In genomic region chr15:103365471-103366375, GRCm38 (mm10) we compare ENCODE assay signal across 8 mouse cellular contexts. TPM values are rescaled to one million over a fixed set of nuclear protein-coding genes. Genes with fewer than 3 reads are reported as not detected.
DNase-seq lines count a peak whose midpoint lies in the region; ATAC-seq and TF ChIP-seq lines count a peak whose summit lies in the region.

No protein-coding gene starts in this region.

- peak; percentile 41 for ATAC-seq in kidney, embryonic 14.5 days (ENCODE audit: low FRiP score, low TSS enrichment)

- WGBS in bone marrow, adult 2 months, result under 1% methylated on average over 51 of the region's 51 CpGs
- under 1% methylated on average over 50 of the region's 51 CpGs for WGBS in kidney, embryonic 14.5 days

- TF ChIP-seq CTCF in bone marrow, adult 2 months (IDR thresholded peaks at IDR 0.05; ENCODE audit: control insufficient read depth, insufficient read depth, low read length), result no peak
- TF ChIP-seq CTCF in testis, adult 2 months (IDR thresholded peaks at IDR 0.05; ENCODE audit: control insufficient read depth, insufficient read depth, insufficient replicate concordance, low read depth, low read length), result no peak

- H3K27ac ChIP-seq in bone marrow, adult 2 months (ENCODE audit: control insufficient read depth, insufficient read depth, low read depth, low read length, poor library complexity), result peak overlapping the region; percentile 26
- H3K27ac ChIP-seq in kidney, embryonic 14.5 days (ENCODE audit: low read depth, low read length), result peak overlapping the region; percentile 76
- H3K27ac ChIP-seq in testis, adult 2 months (ENCODE audit: control insufficient read depth, insufficient read depth, low read depth, low read length), result no peak overlapping the region

- H3K4me3 ChIP-seq in bone marrow, adult 2 months (replicated peaks; ENCODE audit: control insufficient read depth, low read depth, low read length), result peak overlapping the region; percentile 72
- peak overlapping the region; percentile 88 for H3K4me3 ChIP-seq in kidney, embryonic 14.5 days (ENCODE audit: low read length)
- peak overlapping the region; percentile 74 for H3K4me3 ChIP-seq in testis, adult 2 months (ENCODE audit: control insufficient read depth, low read depth, low read length)

- peaks cover 8% of the 10 kb centered on the region for H3K4me1 ChIP-seq in bone marrow, adult 2 months (ENCODE audit: control insufficient read depth, insufficient read depth, low read length)
- H3K4me1 ChIP-seq in kidney, embryonic 14.5 days (ENCODE audit: control insufficient read depth, insufficient read depth, low read length), result peaks cover 27% of the 10 kb centered on the region; the same call in 1 of the 2 replicates
- peaks cover 2% of the 10 kb centered on the region for H3K4me1 ChIP-seq in testis, adult 2 months (ENCODE audit: control insufficient read depth, insufficient read depth, low read length)

- H3K4me2 ChIP-seq in kidney, embryonic 14.5 days (replicated peaks; ENCODE audit: low read depth, low read length), result peak overlapping the region; percentile 89

- no peaks in the 10 kb centered on the region for H3K27me3 ChIP-seq in kidney, embryonic 14.5 days (ENCODE audit: control insufficient read depth, insufficient read depth, low read length)
- H3K27me3 ChIP-seq in testis, adult 2 months (ENCODE audit: control insufficient read depth, insufficient read depth, low read length), result no peaks in the 10 kb centered on the region

- H3K9ac ChIP-seq in kidney, embryonic 14.5 days (ENCODE audit: low read depth, low read length), result peak overlapping the region; percentile 87

- no peaks in the 10 kb centered on the region for H3K9me3 ChIP-seq in kidney, embryonic 14.5 days (ENCODE audit: control insufficient read depth, low read length)

- no peak for TF ChIP-seq POLR2A in bone marrow, adult 2 months (IDR thresholded peaks at IDR 0.05; ENCODE audit: borderline replicate concordance, control insufficient read depth, low read depth, low read length)
- no peak for TF ChIP-seq POLR2A in testis, adult 2 months (IDR thresholded peaks at IDR 0.05; ENCODE audit: control insufficient read depth, low read depth, low read length)

- no peaks in the 10 kb centered on the region for H3K36me3 ChIP-seq in kidney, embryonic 14.5 days (ENCODE audit: control insufficient read depth, insufficient read depth, low read length)
- H3K36me3 ChIP-seq in testis, adult 2 months (ENCODE audit: control insufficient read depth, insufficient read depth, low read length), result no peaks in the 10 kb centered on the region

- peak; percentile 56 for DNase-seq in ES-CJ7 (ENCODE audit: low read depth, low spot score)
- peak; percentile 73 for DNase-seq in heart, adult 8-10 months (ENCODE audit: low spot score)
- DNase-seq in lung, postnatal 36 days, result peak; percentile 58
- no peak for DNase-seq in left cerebral cortex, adult 8-10 months (ENCODE audit: low spot score in 2 of 2)
- no peak for DNase-seq in cerebellum, postnatal 14 days

RNA-seq across cellular contexts. Expression of gene Itga5, which starts 0.8 kb away (rescaled TPM):
- 7.3 and 23.1 TPM in 2 replicates for polyA plus RNA-seq in bone marrow, adult 2 months (2011; ENCODE audit: insufficient read depth, insufficient read length, low replicate concordance, missing spikeins)
- total RNA-seq in heart, adult 8-10 months (2022), result 10 to 100 TPM; 27.8 to 40.2 (median 33.7) TPM
- 19.6 and 37.4 TPM in 2 replicates for polyA plus RNA-seq in kidney, embryonic 14.5 days (2014; fragmentation: Nextera tagmentation; extraction: Ambion mirVana)
- polyA plus RNA-seq in testis, adult 2 months (2012; rRNA removed), result 1.1 and 1.4 TPM in 2 replicates
- 1 to 10 TPM; 5.7 to 7.2 (median 5.9) TPM for total RNA-seq in left cerebral cortex, adult 8-10 months (2022)

RNA-seq across cellular contexts. Expression of gene Zfp385a, which starts 25.8 kb away (rescaled TPM):
- 9.8 and 12.7 TPM in 2 replicates for polyA plus RNA-seq in bone marrow, adult 2 months (2011; ENCODE audit: insufficient read depth, insufficient read length, low replicate concordance, missing spikeins)
- total RNA-seq in heart, adult 8-10 months (2022), result 1 to 10 TPM; 6.7 to 9.5 (median 8.8) TPM
- polyA plus RNA-seq in kidney, embryonic 14.5 days (2014; fragmentation: Nextera tagmentation; extraction: Ambion mirVana), result 12.3 and 18.2 TPM in 2 replicates
- polyA plus RNA-seq in testis, adult 2 months (2012; rRNA removed), result 84.7 and 92.7 TPM in 2 replicates
- 10 to 100 TPM; 60.6 to 78.6 (median 69.1) TPM for total RNA-seq in left cerebral cortex, adult 8-10 months (2022)

RNA-seq across cellular contexts. Expression of gene Gpr84, which starts 55.3 kb away (rescaled TPM):
- polyA plus RNA-seq in bone marrow, adult 2 months (2011; ENCODE audit: insufficient read depth, insufficient read length, low replicate concordance, missing spikeins), result 1.5 and 2.3 TPM in 2 replicates
- not detected for total RNA-seq in heart, adult 8-10 months (2022)
- polyA plus RNA-seq in kidney, embryonic 14.5 days (2014; fragmentation: Nextera tagmentation; extraction: Ambion mirVana), result 0.47 and 0.69 TPM in 2 replicates
- polyA plus RNA-seq in testis, adult 2 months (2012; rRNA removed), result 0.24 and 0.43 TPM in 2 replicates
- 1 to 10 TPM in 2 of 4 experiments, under 1 TPM in 2; 0.76 to 6.8 (median 2.8) TPM for total RNA-seq in left cerebral cortex, adult 8-10 months (2022)

Comparison
In these comparisons a context has a peak if more than half of its experiments do, and no peak if none do; other contexts are left out.
1. DNase-seq: peak in ES-CJ7 (single experiment), heart, adult 8-10 months (single experiment) and lung, postnatal 36 days (single experiment); none in left cerebral cortex, adult 8-10 months (0 of 2) and cerebellum, postnatal 14 days (0 of 2).
2. Peak in every context shown above with its lines, with median percentiles within 50 percentile points of each other: H3K4me3 ChIP-seq.